Mouse (Mus musculus): ENCODE measurements around the gene Gm15023. TPM values are rescaled to one million over a fixed set of nuclear protein-coding genes. Genes with fewer than 3 reads are reported as not detected.
"Not testable (repeated sequence)": the region's sequence is repeated elsewhere in the genome, so short reads cannot be mapped to it uniquely, and the experiment has no call there.

Gene Gm15023
- not detected for total RNA-seq (2021)

DNA sequence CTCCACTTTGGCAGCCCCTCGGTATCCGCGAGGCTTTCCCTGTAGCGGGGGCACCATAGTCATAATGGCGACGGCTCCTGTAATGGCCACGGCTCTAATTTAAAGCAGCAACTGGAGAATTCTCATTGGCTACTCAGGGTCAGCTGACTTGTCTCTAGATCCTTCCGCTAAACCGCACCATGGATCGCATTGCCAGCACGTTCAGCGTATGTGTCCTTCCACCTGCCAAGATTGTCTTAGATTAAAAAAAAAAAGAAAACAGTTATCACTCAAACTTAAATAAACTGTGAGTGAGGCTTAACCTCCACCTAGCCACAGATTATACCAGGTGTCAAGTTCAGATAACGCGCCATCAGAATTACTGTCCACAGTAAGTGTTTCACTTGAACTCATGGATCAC is at the start of gene Gm15023:
Gene Gm15023 (minus strand): TSS at position 101 of the 400 bp plus-strand sequence.
- DNase-seq; intact Hi-C loops (cut with DNase I): not testable (repeated sequence)

DNA sequence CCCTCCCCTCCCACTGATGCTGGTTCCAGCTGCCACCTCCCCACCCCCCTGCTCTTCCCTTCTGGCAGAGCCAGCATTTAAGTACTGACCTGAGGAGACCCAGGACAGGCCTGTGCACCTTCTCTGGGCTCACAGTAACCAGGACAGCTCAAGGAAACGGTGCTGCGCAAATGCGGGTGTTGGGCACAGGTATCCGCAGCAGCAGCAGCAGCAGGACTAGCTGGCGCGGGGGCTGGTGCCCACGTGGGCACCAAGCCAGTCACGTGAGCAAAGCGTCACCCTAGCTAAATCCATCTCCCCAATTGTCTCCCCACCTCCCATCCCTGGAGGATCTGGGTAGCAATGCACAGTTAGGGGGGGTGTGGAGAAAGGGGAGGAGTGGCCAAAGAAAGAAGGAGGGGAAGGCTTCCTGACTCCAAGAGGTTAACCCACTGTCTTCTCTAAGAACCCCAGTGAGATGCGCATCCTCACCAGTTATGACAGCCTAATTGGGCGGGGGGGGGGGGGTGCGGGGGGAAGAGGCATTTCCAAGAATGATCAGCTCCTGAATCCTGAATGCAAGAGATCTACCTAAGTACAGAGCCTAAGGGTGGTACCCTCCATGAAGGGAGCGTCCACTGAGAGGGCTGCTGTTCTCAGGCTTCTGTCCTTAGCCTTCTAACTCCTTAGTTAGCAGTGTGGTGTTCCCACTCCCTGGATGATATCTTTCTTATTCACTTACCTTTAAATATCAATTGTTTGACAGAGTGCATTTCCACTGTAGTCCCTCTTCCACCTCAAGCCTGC is 33.2 kb upstream of the Gm15023 start, which contains the start of gene Tceal6:
Gene Tceal6 (minus strand): TSS at position 252 of the 786 bp plus-strand sequence.
- DNase-seq = peak; percentile 28
- intact Hi-C loops (cut with DNase I) = no loop called here

DNA sequence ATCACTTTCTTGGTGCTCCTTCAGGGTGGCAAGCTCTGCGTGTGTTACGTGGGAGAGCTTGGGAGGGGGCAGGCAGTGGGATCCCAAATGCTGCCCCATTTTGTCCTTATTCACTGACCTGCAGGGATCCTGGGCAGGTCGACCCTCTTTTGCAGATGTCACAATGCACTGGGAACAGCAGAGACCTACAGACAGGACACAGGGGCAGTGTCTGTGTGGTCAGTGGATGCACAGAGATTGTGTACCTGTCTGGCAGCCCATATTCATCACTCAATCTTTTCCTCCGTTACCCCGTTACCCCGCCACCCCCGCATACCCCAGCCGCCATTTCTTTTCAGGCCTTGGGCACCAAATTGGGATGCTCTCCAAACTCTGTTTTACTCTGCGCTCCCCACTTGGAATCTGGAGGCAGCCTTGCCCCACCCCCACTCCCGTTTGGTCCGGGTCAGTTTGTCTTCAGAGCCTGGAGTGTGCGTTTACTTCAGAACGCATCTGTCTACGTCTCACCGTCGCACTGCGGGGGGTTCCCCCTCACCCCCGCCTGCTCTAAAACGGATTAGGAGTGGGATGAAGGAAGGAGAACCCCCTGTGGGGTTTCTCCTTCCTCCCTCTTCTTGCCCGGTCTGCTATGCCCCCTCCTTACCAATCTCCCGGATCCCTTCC is 32.5 kb upstream of the Gm15023 start:
- DNase-seq = peak; percentile 12
- intact Hi-C loops (cut with DNase I) = not testable (repeated sequence)

DNA sequence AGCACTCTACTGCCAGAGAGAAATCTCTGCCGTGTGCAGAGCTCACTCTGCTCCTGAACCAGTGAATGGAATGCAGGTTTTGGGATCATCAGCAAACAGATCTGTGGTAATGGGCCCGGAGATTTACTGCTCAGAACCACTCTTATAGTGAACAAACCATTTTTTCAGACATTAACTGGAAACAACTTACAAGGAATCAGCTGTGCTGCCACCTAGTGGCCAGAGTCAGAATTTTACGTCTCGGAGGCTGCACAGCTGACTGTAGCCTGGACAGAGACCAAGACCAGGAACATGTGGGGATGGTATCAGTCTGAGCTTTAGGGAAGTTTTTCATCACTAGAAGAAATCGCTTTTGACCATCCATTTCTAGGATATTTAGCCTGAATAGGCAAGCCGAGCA is 12.5 kb upstream of the Gm15023 start:
- intact Hi-C loops (cut with DNase I); DNase-seq: not testable (repeated sequence)

DNA sequence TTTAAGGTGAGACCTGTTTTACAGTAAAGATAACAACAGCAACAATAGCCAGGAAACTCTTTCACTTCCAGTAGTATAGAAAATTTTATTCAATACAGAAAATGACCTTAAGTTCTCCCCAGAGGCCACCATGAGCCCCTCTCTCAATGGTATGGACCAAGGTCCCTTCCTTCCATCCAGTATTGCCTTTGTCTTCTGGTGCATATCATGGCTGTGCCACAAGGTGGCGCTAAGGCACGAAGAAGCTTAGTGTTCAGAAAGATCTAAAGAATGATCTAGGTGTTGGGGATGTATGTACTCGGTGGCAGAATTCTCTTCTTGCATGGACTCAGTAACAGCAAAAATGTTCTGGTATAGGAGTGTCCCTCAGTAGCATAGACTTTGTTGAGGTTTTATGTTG is 11.2 kb upstream of the Gm15023 start:
- DNase-seq; intact Hi-C loops (cut with DNase I): not testable (repeated sequence)

Other genes with a start within 250 kb of the Gm15023 start
- under 1 TPM; 0.14 to 0.20 TPM for gene Nxf2, start 212.9 kb downstream of the Gm15023 start, total RNA-seq (2021)
- gene Zmat1, start 168.4 kb downstream of the Gm15023 start, total RNA-seq (2021) = 1 to 10 TPM; 7.4 to 8.4 TPM
- gene Tceal6, start 33.1 kb upstream of the Gm15023 start, total RNA-seq (2021) = 10 to 100 TPM; 42.9 to 56.5 TPM
- not detected for gene Pramel3, start 124.7 kb upstream of the Gm15023 start, total RNA-seq (2021)
- not detected for gene Gm5128, start 195.7 kb upstream of the Gm15023 start, total RNA-seq (2021)

Data from left cerebral cortex, postnatal 4 days (tissue).